Mouse (Mus musculus) limb, embryonic 15.5 days (tissue): ENCODE measurements at regions not wholly inside any gene's neighbourhood (a gene's known extent, or its start where the extent isn't known, plus 50 kb on each side); places are given as distances from the start of the nearest gene placed in this dataset.

ENCODE experiments used
- ATAC-seq: fragments of 200-750 bp; cut with Nextera tagmentation; 2 replicates; pipeline ENCODE4 v1.8.0; 2017; ENCODE audit warnings: low read depth, moderate TSS enrichment; ENCODE audit not compliant: insufficient number of reproducible peaks, low FRiP score, low TSS enrichment
- H3K27ac ChIP-seq: fragments of 300-500 bp; sonication (generic); 2 replicates; pipeline ENCODE4 v1.5.1; 2015; ENCODE audit warnings: moderate library complexity, mild to moderate bottlenecking, inconsistent platforms
- H3K27me3 ChIP-seq: fragments of 300-500 bp; sonication (generic); 2 replicates; pipeline ENCODE4 v1.6.1; 2015; ENCODE audit warnings: inconsistent platforms
- H3K36me3 ChIP-seq: fragments of 300-500 bp; sonication (generic); 2 replicates; pipeline ENCODE4 v1.6.1; 2015; ENCODE audit warnings: inconsistent platforms
- H3K4me1 ChIP-seq: fragments of 300-500 bp; sonication (generic); 2 replicates; pipeline ENCODE4 v1.6.1; 2015; ENCODE audit warnings: inconsistent platforms
- H3K4me2 ChIP-seq: fragments of 300-500 bp; sonication (generic); 2 replicates; pipeline ENCODE4 v1.6.1; 2015; ENCODE audit warnings: mild to moderate bottlenecking, inconsistent platforms
- H3K4me3 ChIP-seq: fragments of 300-500 bp; sonication (generic); 2 replicates; pipeline ENCODE4 v1.5.1; 2015; ENCODE audit warnings: mild to moderate bottlenecking, inconsistent platforms
- H3K9ac ChIP-seq: fragments of 300-500 bp; sonication (generic); 2 replicates; pipeline ENCODE4 v1.6.1; 2015; ENCODE audit warnings: inconsistent platforms
- H3K9me3 ChIP-seq: fragments of 300-500 bp; sonication (generic); 2 replicates; pipeline ENCODE4 v1.6.1; 2016; ENCODE audit warnings: inconsistent platforms
- WGBS: fragments of 180-500 bp; shearing (Covaris S2); methylation state at CpG from one replicate; pipeline ENCODE4 v1.1.7; 2015; 5-methylcytosine and 5-hydroxymethylcytosine counted together

DNA sequence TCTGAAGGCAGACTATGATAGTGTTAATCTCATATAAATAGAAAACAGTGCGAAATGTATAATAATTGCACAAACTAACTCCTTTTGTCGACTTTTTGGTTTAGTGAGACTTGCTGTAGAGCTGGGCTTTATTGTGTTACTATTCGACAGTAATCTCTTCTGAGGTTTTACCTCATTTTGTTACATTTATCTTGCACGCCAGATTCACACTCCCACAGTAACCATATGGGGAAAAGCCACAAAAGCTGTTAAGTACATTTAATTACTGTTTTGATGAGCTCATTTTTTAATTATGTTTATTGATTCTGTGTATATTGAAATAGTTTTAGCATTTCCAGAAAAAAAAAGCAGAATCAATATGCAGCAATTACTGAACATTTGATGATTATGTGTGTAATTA is 106.3 kb downstream of the Rab11fip2 start:
- H3K36me3 ChIP-seq: no peaks in the 10 kb centered on the region
- H3K9ac ChIP-seq: no peak overlapping the region
- no peaks in the 10 kb centered on the region for H3K9me3 ChIP-seq
- no peaks in the 10 kb centered on the region for H3K27me3 ChIP-seq
- no peak overlapping the region for H3K4me2 ChIP-seq
- 75% methylated on average over 4 of the region's 4 CpGs for WGBS
- H3K27ac ChIP-seq: no peak overlapping the region
- no peaks in the 10 kb centered on the region for H3K4me1 ChIP-seq
- ATAC-seq: no peak
- H3K4me3 ChIP-seq: no peak overlapping the region

DNA sequence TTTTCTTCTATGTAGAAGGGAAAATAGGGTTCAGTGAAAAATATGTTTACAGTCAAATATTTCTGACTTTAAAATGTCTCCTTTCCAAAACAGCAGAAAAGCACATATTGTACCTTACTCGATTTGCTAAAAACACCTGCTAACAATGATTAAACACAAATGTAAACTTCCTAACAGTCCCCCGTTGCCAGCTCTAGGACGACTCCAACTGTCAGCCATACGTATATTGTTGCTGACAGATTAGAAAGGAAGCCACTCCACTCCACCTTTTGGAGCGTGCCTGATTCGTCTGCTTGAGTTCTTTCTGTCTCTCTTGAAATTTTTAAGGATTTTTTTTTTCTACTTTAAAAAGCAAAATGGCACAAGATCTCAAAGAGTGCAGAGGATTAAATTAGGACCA is 105.8 kb downstream of the Rab11fip2 start:
- no peaks in the 10 kb centered on the region for H3K4me1 ChIP-seq
- H3K36me3 ChIP-seq: no peaks in the 10 kb centered on the region
- no peak overlapping the region for H3K27ac ChIP-seq
- H3K9me3 ChIP-seq: no peaks in the 10 kb centered on the region
- no peaks in the 10 kb centered on the region for H3K27me3 ChIP-seq
- no peak overlapping the region for H3K4me2 ChIP-seq
- 47% methylated on average over 6 of the region's 6 CpGs for WGBS
- H3K9ac ChIP-seq: no peak overlapping the region
- no peak for ATAC-seq
- H3K4me3 ChIP-seq: no peak overlapping the region

DNA sequence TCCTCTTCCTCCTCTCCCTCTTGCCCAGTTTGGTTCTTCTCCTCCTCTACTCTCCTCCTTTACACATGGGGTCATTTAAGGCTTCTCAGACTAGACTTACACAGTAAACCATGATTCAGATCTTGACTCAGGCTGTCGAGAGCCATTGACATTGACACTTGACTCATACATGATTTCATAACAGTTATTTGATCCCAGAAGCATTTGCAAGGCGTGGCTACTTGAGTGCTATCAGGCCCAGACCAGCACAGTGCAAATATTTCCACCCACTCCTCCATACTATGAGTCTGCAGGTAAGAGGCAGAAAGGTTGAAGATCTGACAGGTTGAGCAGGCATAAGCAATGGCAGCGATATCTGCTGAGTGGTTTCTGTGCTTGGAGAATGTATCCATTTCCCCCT is 99.2 kb downstream of the Rab11fip2 start:
- Histone ChIP-seq H3K9ac (no peak overlapping the region), H3K4me1 (no peaks in the 10 kb centered on the region; the same call in 1 of the 2 replicates), H3K27ac (no peak overlapping the region), H3K27me3 (no peaks in the 10 kb centered on the region), H3K9me3 (no peaks in the 10 kb centered on the region), H3K4me3 (no peak overlapping the region), H3K36me3 (no peaks in the 10 kb centered on the region), H3K4me2 (no peak overlapping the region)
- WGBS: 77% methylated on average over 3 of the region's 3 CpGs
- ATAC-seq: no peak

DNA sequence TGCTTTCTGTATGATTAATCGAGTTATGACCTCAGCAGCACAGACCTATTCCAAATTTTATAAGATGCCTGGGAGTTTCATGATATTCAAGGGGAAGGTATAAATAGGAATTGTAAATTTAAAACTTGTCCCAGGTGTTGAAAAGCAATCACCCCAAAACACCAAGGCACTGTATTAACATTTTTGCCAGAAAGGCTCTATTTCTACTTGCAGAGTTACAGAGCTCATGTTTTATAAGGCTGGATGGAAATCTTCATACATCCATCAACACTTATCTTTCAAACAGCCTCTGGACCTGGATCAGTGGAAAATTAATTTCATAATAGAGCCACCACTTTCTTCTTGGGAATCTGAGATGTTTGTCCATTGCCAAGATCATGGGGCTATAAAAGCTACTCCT is 96.6 kb downstream of the Rab11fip2 start:
- no peaks in the 10 kb centered on the region for H3K27me3 ChIP-seq
- H3K4me1 ChIP-seq: no peaks in the 10 kb centered on the region; the same call in 1 of the 2 replicates
- 48% methylated on average over 1 of the region's 1 CpGs for WGBS
- H3K36me3 ChIP-seq: no peaks in the 10 kb centered on the region
- no peaks in the 10 kb centered on the region for H3K9me3 ChIP-seq
- no peak overlapping the region for H3K4me3 ChIP-seq
- no peak overlapping the region for H3K4me2 ChIP-seq
- ATAC-seq: 0 out of 2 replicates have a peak, but pooled peaks have one; percentile 35
- H3K27ac ChIP-seq: no peak overlapping the region
- no peak overlapping the region for H3K9ac ChIP-seq

DNA sequence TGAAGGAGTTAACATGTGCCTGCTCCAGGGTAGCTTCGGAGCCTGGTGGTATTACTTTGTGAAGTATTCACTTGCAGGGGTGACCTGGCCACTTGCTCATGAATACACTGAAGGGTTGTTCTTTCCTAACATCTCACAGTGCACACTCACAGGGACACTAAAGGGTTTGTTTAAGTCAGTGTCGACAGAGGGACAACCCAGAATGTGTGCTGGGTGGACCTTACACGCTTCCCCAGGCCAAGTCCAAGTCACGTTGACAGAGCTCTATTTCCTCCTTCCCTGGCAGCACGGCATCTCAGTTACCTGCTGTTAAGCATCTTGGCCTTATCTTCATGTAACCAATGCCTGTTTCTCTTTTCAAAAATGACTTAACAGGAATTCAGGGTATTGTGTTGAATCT is 92.8 kb downstream of the Rab11fip2 start:
- Histone ChIP-seq H3K27me3 (no peaks in the 10 kb centered on the region), H3K36me3 (no peaks in the 10 kb centered on the region), H3K4me3 (no peak overlapping the region), H3K4me1 (no peaks in the 10 kb centered on the region; the same call in 1 of the 2 replicates), H3K9me3 (no peaks in the 10 kb centered on the region), H3K4me2 (no peak overlapping the region), H3K27ac (no peak overlapping the region), H3K9ac (no peak overlapping the region)
- WGBS: 62% methylated on average over 5 of the region's 5 CpGs
- ATAC-seq: no peak

DNA sequence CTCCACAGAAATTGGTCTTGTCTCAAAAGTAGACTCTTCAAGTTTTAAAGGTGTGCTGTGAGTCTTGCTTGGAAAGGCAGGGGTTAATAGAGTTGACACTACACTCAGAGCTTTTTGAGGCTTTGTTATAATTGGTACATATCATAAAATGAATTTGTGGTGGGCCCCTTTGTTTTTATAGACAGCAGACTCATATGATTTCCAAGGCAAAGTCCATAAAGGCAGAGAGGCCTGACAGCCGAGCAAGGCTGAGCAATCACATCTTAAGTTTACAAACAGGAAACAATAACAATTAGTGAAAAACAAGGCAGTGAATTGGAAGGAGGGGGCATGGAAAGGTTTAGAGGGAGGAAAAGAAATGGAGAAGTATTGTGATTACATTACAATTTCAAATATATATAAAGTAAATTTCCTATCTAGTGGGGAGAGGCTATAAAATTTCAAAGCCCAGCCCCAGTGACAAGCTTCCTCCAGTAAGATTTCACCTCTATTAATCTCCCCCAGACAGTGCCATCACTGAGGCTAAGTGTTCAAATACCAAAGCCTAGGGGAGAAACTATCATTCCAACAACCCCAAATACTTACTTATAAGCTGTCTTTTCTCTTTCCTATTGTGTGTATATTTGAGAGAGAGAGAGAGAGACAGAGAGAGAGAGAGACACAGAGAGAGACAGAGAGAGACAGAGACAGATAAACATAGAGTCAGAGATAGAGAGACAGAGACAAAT is 91.3 kb downstream of the Rab11fip2 start:
- H3K9ac ChIP-seq: no peak overlapping the region
- no peaks in the 10 kb centered on the region for H3K27me3 ChIP-seq
- no peaks in the 10 kb centered on the region for H3K4me1 ChIP-seq
- H3K4me3 ChIP-seq: no peak overlapping the region
- no peaks in the 10 kb centered on the region for H3K36me3 ChIP-seq
- H3K9me3 ChIP-seq: no peaks in the 10 kb centered on the region
- WGBS: 37% methylated on average over 1 of the region's 1 CpGs
- no peak for ATAC-seq
- no peak overlapping the region for H3K27ac ChIP-seq
- H3K4me2 ChIP-seq: no peak overlapping the region
